Mouse (Mus musculus): ENCODE data around the gene Ap5s1. TPM values are rescaled to one million over a fixed set of nuclear protein-coding genes. Genes with fewer than 3 reads are reported as not detected.
A peak's percentile ranks its signal among the peaks of the same experiment; 100 is the strongest.

Ap5s1 gene
- total RNA-seq, 1 experiment from 2014 or later, result 2.6 TPM

DNA sequence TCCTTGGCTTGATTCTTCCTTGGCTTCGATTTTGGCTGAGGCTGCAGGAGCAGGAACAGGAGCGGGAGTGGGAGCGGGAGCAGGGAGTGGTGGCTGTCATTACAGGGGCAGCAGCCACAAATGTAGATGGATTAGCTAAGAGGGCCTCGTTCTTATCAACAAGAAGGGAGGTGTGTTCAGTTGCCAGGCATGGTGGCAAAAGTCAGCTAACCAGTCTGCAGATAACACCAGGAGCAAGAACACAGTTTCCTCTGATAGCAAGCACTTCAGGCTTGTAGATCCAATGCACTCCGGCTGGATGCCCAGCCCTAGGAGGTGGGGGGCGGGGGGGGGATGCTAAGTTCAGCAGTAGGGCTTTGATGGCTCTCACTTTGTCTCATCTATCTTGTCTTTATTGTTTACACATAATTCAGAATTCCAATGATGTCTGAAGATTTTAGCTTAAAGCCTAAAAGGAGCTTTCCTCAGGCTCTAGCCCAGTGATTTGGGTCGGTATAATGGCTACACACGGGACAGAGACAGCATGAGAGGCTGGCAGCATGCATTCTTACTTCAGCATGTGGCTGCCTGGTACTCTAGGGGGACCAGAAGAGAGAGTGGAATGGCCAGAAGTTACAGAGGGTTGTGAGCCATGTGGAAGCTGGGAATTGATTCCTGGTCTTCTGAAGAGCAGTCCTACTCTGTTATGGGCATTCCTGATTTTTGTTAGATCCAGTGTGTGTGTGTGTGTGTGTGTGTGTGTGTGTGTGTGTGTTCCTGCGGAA is 53.8 kb downstream of the Ap5s1 start:
- ATAC-seq (replicated peaks; ENCODE audit: low read depth, poor library complexity, severe bottlenecking), result no peak

DNA sequence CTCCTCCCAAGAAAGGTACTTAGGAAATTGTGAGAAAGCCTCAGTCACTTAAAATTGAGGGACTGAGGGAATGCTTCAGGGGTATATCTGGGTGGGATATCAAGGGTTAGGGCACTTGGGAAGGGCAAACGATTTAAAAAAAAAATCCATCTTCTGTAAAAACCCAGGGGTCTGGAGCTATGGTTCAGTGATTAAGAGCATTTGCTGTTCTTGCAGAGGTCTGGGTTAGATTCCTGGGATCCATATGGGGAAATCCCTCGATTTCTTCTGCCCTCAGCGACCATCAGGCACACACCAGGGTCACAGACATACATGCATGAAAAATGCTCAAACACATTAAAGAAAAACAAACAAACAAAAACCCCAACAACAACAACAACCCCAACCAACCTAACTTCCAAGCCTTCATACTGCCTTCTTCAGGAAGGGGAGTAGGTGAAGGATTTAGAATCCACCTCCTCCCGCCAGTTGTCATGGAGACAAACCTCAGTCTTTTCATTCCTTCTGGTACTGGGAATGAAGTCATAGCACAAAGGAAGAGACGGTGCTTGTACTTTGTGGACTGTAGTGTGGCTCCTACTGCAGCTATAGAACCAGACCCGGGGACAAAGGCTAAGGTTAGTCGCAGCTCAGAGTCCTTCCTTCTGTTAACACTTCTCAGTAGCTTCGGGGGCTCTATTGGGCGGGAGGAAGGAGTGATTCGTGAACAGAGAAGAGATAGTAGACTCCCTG is 54.8 kb downstream of the Ap5s1 start:
- peak; percentile 41 for ATAC-seq (replicated peaks; ENCODE audit: low read depth, poor library complexity, severe bottlenecking)

- ATAC-seq (replicated peaks; ENCODE audit: low read depth, poor library complexity, severe bottlenecking), result peak; percentile 95
Measured at GRCm38 (mm10) chr2:131262213-131262672, 55.4 kb downstream of the Ap5s1 start, which contains the start of gene Pank2. Gene Pank2 (plus strand): TSS chr2:131262495.

Other genes starting within 250 kb of the Ap5s1 start
- gene Gfra4, start 164.0 kb upstream of the Ap5s1 start, total RNA-seq (2017), result not detected in 2 replicates
- gene Adam33, start 143.3 kb upstream of the Ap5s1 start, total RNA-seq (2017), result not detected in 2 replicates
- gene Siglec1, start 120.3 kb upstream of the Ap5s1 start, total RNA-seq (2017), result under 0.01 TPM in 1 of 2 replicates, not detected in the other
- gene Hspa12b, start 79.8 kb upstream of the Ap5s1 start, total RNA-seq (2017), result 0.92 and 0.96 TPM in 2 replicates
- gene Gm11037, start 73.6 kb upstream of the Ap5s1 start, total RNA-seq (2017), result not detected in 2 replicates
- 29.2 and 30.8 TPM in 2 replicates for gene 1700037H04Rik, start 47.0 kb upstream of the Ap5s1 start, total RNA-seq (2017)
- gene Cenpb, start 27.0 kb upstream of the Ap5s1 start, total RNA-seq (2017), result 17.6 and 18.7 TPM in 2 replicates
- 13.3 and 15.8 TPM in 2 replicates for gene Cdc25b, start 20.1 kb upstream of the Ap5s1 start, total RNA-seq (2017)
- 2.7 and 4.7 TPM in 2 replicates for gene Spef1, start 19.8 kb upstream of the Ap5s1 start, total RNA-seq (2017)
- 15.8 and 16.5 TPM in 2 replicates for gene Mavs, start 27.0 kb downstream of the Ap5s1 start, total RNA-seq (2017)
- 57.3 and 72.4 TPM in 2 replicates for gene Pank2, start 55.4 kb downstream of the Ap5s1 start, total RNA-seq (2017)
- 0.82 and 3.7 TPM in 2 replicates for gene Rnf24, start 145.8 kb downstream of the Ap5s1 start, total RNA-seq (2017)

Measured in common myeloid progenitor, adult 5-6 weeks (primary cell).